Comparison of ENCODE assay signal across 13 mouse cellular contexts in genomic region chr13:43336425-43337221, GRCm38 (mm10). TPM values are rescaled to one million over a fixed set of nuclear protein-coding genes. Genes with fewer than 3 reads are reported as not detected.
DNase-seq lines count a peak whose midpoint lies in the region; ATAC-seq lines count a peak whose summit lies in the region.
"Had no signal": no experiment of that assay in that cellular context is flagged by ENCODE, and none has a peak within 500 bp of the region (broad histone marks: within the 10 kb centered on the region; RNA-seq: fewer than 3 reads in every experiment).

No protein-coding gene starts in this region.

- DNase-seq in heart, adult 18-20 months = no peak
- DNase-seq in embryonic facial prominence, embryonic 10.5 days (ENCODE audit: low spot score) = no peak
- DNase-seq in lung, postnatal 36 days = peak; percentile 41
- DNase-seq in cerebellum, adult 11 months = no peak
- DNase-seq in adrenal gland, postnatal 14 days = no peak
- DNase-seq: gastrocnemius, postnatal 10 days; heart, postnatal 14 days had no signal

- H3K27me3 ChIP-seq in heart, embryonic 11.5 days (ENCODE audit: control insufficient read depth, insufficient read depth, low read length) = no peaks in the 10 kb centered on the region
- no peaks in the 10 kb centered on the region for H3K27me3 ChIP-seq in embryonic facial prominence, embryonic 10.5 days (replicated peaks; ENCODE audit: low read depth, poor library complexity, severe bottlenecking)
- H3K27me3 ChIP-seq in limb, embryonic 13.5 days = no peaks in the 10 kb centered on the region
- H3K27me3 ChIP-seq: liver, embryonic 15.5 days had no signal

- ATAC-seq in heart, embryonic 11.5 days (replicated peaks; ENCODE audit: insufficient number of reproducible peaks, low FRiP score, low TSS enrichment) = no peak
- ATAC-seq in limb, embryonic 13.5 days (ENCODE audit: low FRiP score, low read depth) = no peak
- ATAC-seq in inflammation-experienced regulatory T-cells, adult 6 months = no peak
- ATAC-seq: midbrain, embryonic 16.5 days had no signal

- no peaks in the 10 kb centered on the region for H3K36me3 ChIP-seq in heart, embryonic 11.5 days (ENCODE audit: control insufficient read depth, insufficient read depth, low read length)
- H3K36me3 ChIP-seq in embryonic facial prominence, embryonic 10.5 days (replicated peaks) = no peaks in the 10 kb centered on the region
- H3K36me3 ChIP-seq in limb, embryonic 13.5 days = no peaks in the 10 kb centered on the region
- H3K36me3 ChIP-seq: liver, embryonic 15.5 days had no signal

- 0 out of 2 replicates have a peak overlapping the region, but pooled peaks have one; percentile 29 for H3K27ac ChIP-seq in heart, embryonic 11.5 days (ENCODE audit: low read depth, low read length)
- H3K27ac ChIP-seq in embryonic facial prominence, embryonic 10.5 days (replicated peaks) = 0 out of 2 replicates have a peak overlapping the region, but pooled peaks have one; percentile 27
- peak overlapping the region; percentile 39; the same call in 1 of the 2 replicates for H3K27ac ChIP-seq in limb, embryonic 13.5 days
- H3K27ac ChIP-seq: layer of hippocampus, adult 2 months; liver, embryonic 15.5 days had no signal

- H3K9me3 ChIP-seq in heart, embryonic 11.5 days (replicated peaks; ENCODE audit: control insufficient read depth, low read length) = no peaks in the 10 kb centered on the region
- H3K9me3 ChIP-seq in embryonic facial prominence, embryonic 10.5 days = no peaks in the 10 kb centered on the region
- H3K9me3 ChIP-seq in limb, embryonic 13.5 days = no peaks in the 10 kb centered on the region
- H3K9me3 ChIP-seq: liver, embryonic 15.5 days had no signal

- 70% methylated on average over 12 of the region's 12 CpGs for whole genome bisulfite sequencing in heart, embryonic 11.5 days (ENCODE audit: insufficient replicate concordance)
- WGBS in embryonic facial prominence, embryonic 10.5 days = 81% methylated on average over 12 of the region's 12 CpGs
- WGBS in limb, embryonic 13.5 days = 46% methylated on average over 12 of the region's 12 CpGs

- no peaks in the 10 kb centered on the region for H3K4me1 ChIP-seq in heart, embryonic 11.5 days (ENCODE audit: control insufficient read depth, insufficient read depth, low read length)
- peaks cover 19% of the 10 kb centered on the region for H3K4me1 ChIP-seq in embryonic facial prominence, embryonic 10.5 days
- peaks cover 13% of the 10 kb centered on the region; the same call in 1 of the 2 replicates for H3K4me1 ChIP-seq in limb, embryonic 13.5 days
- H3K4me1 ChIP-seq: liver, embryonic 15.5 days had no signal

- no peak overlapping the region for H3K4me3 ChIP-seq in heart, embryonic 11.5 days (ENCODE audit: low read depth, low read length)
- no peak overlapping the region for H3K4me3 ChIP-seq in embryonic facial prominence, embryonic 10.5 days
- H3K4me3 ChIP-seq in limb, embryonic 13.5 days = no peak overlapping the region
- H3K4me3 ChIP-seq: layer of hippocampus, adult 2 months; liver, embryonic 15.5 days had no signal

- H3K4me2 ChIP-seq in heart, embryonic 11.5 days = no peak overlapping the region
- no peak overlapping the region for H3K4me2 ChIP-seq in limb, embryonic 13.5 days (replicated peaks)
- H3K4me2 ChIP-seq: liver, embryonic 15.5 days had no signal

- no peak overlapping the region for H3K9ac ChIP-seq in heart, embryonic 11.5 days (ENCODE audit: low read depth, low read length)
- no peak overlapping the region for H3K9ac ChIP-seq in limb, embryonic 13.5 days
- H3K9ac ChIP-seq: liver, embryonic 15.5 days had no signal

RNA-seq across cellular contexts. Expression of gene Sirt5, which starts 28.7 kb away (rescaled TPM):
- polyA plus RNA-seq in heart, embryonic 11.5 days (2014; fragmentation: Nextera tagmentation; extraction: Ambion mirVana) = 23.6 and 26.4 TPM in 2 replicates
- total RNA-seq in heart, adult 18-20 months (2021) = 10 to 100 TPM; 57.5 to 67.9 TPM
- 31.4 and 32.1 TPM in 2 replicates for polyA plus RNA-seq in embryonic facial prominence, embryonic 10.5 days (2016; fragmentation: Nextera tagmentation; extraction: Ambion mirVana)
- 42.2 and 42.6 TPM in 2 replicates for polyA plus RNA-seq in limb, embryonic 13.5 days (2015; fragmentation: Nextera tagmentation; extraction: Ambion mirVana)
- total RNA-seq in adrenal gland, postnatal 14 days (2021) = 24.2 and 26.7 TPM in 2 replicates
- 10 to 100 TPM; 17.2 to 49.5 (median 35.4) TPM for polyA plus RNA-seq in inflammation-experienced regulatory T-cells, adult 6 months (2017; shearing (Covaris generic))

RNA-seq across cellular contexts. Expression of gene Gfod1, which starts 32.7 kb away (rescaled TPM):
- polyA plus RNA-seq in heart, embryonic 11.5 days (2014; fragmentation: Nextera tagmentation; extraction: Ambion mirVana) = 1.4 and 1.5 TPM in 2 replicates
- 10 to 100 TPM; 32.3 to 34.3 TPM for total RNA-seq in heart, adult 18-20 months (2021)
- polyA plus RNA-seq in embryonic facial prominence, embryonic 10.5 days (2016; fragmentation: Nextera tagmentation; extraction: Ambion mirVana) = 0.10 and 0.40 TPM in 2 replicates
- 0.67 and 1.1 TPM in 2 replicates for polyA plus RNA-seq in limb, embryonic 13.5 days (2015; fragmentation: Nextera tagmentation; extraction: Ambion mirVana)
- 10.5 and 11.0 TPM in 2 replicates for total RNA-seq in adrenal gland, postnatal 14 days (2021)
- 1 to 10 TPM; 3.6 to 4.8 (median 4.6) TPM for polyA plus RNA-seq in inflammation-experienced regulatory T-cells, adult 6 months (2017; shearing (Covaris generic))
